Mouse (Mus musculus): ENCODE measurements around the gene Dhcr24. TPM values are rescaled to one million over a fixed set of nuclear protein-coding genes. Genes with fewer than 3 reads are reported as not detected.
A peak's percentile ranks its signal among the peaks of the same experiment; 100 is the strongest.

Gene Dhcr24
- polyA plus RNA-seq, 1 experiment = 39.3 TPM

GRCm38 (mm10) chr4:106597741-106598140 lies 36.9 kb downstream of the Dhcr24 start:
- Histone ChIP-seq H3K4me3 (ENCODE audit: insufficient read depth, low read length) (no peak overlapping the region), H3K27ac (ENCODE audit: insufficient read depth, low read length) (no peak overlapping the region), H3K4me1 (ENCODE audit: control insufficient read depth, insufficient read depth, low read length) (no peaks in the 10 kb centered on the region)
- no peak for TF ChIP-seq POLR2A (IDR thresholded peaks at IDR 0.05; ENCODE audit: low read depth, low read length)
- no peak for TF ChIP-seq CTCF (IDR thresholded peaks at IDR 0.05; ENCODE audit: borderline replicate concordance, insufficient read depth, low read length)

DNA sequence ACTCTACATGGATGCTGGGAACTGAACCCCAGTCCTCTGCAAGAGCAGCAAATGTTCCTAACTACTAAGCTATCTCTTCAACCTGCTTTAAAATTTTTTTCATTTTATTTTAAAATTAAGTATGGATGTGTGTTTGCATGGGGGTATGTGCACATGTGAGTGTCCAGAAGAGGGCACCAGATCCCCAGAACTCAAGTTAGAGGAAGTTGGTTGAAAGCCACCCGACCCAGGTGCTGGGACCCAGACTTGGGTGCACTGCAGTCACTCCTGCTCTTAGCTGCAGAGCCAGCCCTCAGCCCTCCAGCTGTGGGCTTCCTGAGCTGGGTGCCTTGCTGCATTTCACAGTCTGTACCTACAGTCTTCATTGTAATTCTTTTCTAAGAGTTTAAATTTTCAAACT lies 38.6 kb downstream of the Dhcr24 start:
- no peak for TF ChIP-seq POLR2A (IDR thresholded peaks at IDR 0.05; ENCODE audit: low read depth, low read length)
- TF ChIP-seq CTCF (IDR thresholded peaks at IDR 0.05; ENCODE audit: borderline replicate concordance, insufficient read depth, low read length) = no peak
- H3K4me1 ChIP-seq (ENCODE audit: control insufficient read depth, insufficient read depth, low read length) = no peaks in the 10 kb centered on the region

DNA sequence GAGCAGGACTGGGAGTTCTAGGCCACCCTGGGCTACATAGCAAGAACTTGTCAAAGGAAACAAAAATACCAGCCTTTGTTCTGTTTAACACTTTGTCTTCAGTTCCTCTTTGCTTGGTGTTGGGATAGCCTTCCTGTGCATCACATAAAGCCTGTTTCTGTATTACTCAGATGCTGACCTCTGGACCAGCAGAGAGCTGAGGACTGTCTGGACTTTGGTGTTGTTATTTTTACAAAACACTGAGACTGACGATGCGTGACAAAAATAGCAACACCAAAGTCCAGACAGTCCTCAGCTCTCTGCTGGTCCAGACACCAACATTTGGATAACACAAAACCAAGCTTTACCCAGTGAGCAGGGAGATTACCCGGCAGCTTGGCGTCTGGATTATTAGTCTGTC lies 39.9 kb downstream of the Dhcr24 start:
- Histone ChIP-seq H3K4me3 (ENCODE audit: insufficient read depth, low read length) (no peak overlapping the region), H3K27ac (ENCODE audit: insufficient read depth, low read length) (no peak overlapping the region)
- no peak for TF ChIP-seq POLR2A (IDR thresholded peaks at IDR 0.05; ENCODE audit: low read depth, low read length)
- TF ChIP-seq CTCF (IDR thresholded peaks at IDR 0.05; ENCODE audit: borderline replicate concordance, insufficient read depth, low read length) = no peak

More for the DNA sequence above, 38.6 kb downstream of the Dhcr24 start:
- no peak overlapping the region for H3K27ac ChIP-seq (ENCODE audit: insufficient read depth, low read length)
- H3K4me3 ChIP-seq (ENCODE audit: insufficient read depth, low read length) = no peak overlapping the region

DNA sequence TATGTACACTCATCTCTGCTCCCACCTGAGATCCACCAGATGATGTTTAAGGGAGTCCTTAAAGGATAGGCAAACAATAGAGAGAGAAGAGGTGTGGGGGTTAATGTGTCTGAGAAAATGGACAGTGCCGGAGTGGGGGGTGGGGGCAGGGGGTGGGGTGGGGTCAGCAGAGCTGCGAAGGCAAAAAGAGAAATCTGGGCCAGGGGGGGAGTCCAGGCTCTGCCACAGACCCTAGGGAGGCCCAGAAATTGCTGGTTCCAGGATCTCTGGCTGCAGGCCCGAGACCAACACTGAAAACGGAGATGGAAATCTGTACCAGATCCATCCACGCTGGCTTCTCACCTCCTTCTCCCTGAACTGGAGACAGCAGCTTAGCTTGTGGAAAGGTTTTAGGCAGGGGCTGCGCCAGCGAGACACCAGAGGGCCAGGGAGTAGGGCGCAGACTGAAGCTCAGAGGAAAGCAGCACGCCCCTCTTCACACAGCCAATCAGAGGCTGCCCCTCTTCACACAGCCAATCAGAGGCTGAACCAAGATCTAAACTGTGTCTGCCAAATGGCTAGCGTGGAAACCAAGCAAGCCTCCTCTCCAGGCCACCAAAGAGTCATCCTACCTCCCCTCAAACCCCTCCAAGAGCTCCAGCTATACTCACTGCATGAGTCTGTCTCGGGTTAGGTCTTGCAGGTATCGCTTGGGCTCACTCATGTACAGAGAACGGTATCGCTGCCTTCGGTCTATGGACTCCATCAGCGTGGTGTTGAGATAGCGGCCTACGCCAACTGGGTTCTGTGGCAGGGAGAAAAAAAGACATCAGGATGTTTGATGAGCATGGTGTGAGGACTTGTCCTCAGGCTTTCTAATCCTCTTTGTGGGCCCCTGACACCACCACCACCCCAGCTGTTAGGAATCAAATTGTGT lies 46.1 kb downstream of the Dhcr24 start:
- Histone ChIP-seq H3K4me3 (ENCODE audit: insufficient read depth, low read length) (no peak overlapping the region), H3K4me1 (ENCODE audit: control insufficient read depth, insufficient read depth, low read length) (no peaks in the 10 kb centered on the region), H3K27ac (ENCODE audit: insufficient read depth, low read length) (no peak overlapping the region)
- TF ChIP-seq POLR2A (IDR thresholded peaks at IDR 0.05; ENCODE audit: low read depth, low read length) = no peak
- no peak for TF ChIP-seq CTCF (IDR thresholded peaks at IDR 0.05; ENCODE audit: borderline replicate concordance, insufficient read depth, low read length)

More for the DNA sequence above, 39.9 kb downstream of the Dhcr24 start:
- no peaks in the 10 kb centered on the region for H3K4me1 ChIP-seq (ENCODE audit: control insufficient read depth, insufficient read depth, low read length)

DNA sequence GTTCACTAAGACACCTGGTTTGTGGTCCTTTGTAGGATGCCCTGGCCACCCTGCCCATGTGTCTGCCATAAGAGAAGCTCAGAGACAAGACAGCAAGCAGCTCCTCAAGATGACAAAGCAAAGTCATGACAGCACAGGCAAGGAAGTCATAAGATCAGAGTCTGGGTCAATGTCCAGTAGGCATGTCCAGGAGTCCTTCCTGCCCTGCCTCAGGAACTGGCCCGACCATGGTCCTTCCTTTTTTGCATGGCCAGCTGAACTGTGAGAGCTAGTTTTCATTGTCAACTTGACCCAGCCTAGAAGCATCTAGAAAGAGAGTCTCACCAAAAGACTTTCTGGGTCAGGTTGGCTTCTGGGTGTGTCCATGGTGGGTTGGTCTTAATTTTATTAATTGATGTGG lies 47.1 kb downstream of the Dhcr24 start:
- no peak for TF ChIP-seq CTCF (IDR thresholded peaks at IDR 0.05; ENCODE audit: borderline replicate concordance, insufficient read depth, low read length)
- no peak for TF ChIP-seq POLR2A (IDR thresholded peaks at IDR 0.05; ENCODE audit: low read depth, low read length)
- Histone ChIP-seq H3K4me3 (ENCODE audit: insufficient read depth, low read length) (no peak overlapping the region), H3K27ac (ENCODE audit: insufficient read depth, low read length) (no peak overlapping the region), H3K4me1 (ENCODE audit: control insufficient read depth, insufficient read depth, low read length) (no peaks in the 10 kb centered on the region)

- TF ChIP-seq POLR2A (IDR thresholded peaks at IDR 0.05; ENCODE audit: low read depth, low read length) (no peak), CTCF (IDR thresholded peaks at IDR 0.05; ENCODE audit: borderline replicate concordance, insufficient read depth, low read length) (no peak)
- no peak overlapping the region for H3K4me3 ChIP-seq (ENCODE audit: insufficient read depth, low read length)
- no peak overlapping the region for H3K27ac ChIP-seq (ENCODE audit: insufficient read depth, low read length)
- no peaks in the 10 kb centered on the region for H3K4me1 ChIP-seq (ENCODE audit: control insufficient read depth, insufficient read depth, low read length)
Measured at GRCm38 (mm10) chr4:106613105-106613504, 52.3 kb downstream of the Dhcr24 start.

DNA sequence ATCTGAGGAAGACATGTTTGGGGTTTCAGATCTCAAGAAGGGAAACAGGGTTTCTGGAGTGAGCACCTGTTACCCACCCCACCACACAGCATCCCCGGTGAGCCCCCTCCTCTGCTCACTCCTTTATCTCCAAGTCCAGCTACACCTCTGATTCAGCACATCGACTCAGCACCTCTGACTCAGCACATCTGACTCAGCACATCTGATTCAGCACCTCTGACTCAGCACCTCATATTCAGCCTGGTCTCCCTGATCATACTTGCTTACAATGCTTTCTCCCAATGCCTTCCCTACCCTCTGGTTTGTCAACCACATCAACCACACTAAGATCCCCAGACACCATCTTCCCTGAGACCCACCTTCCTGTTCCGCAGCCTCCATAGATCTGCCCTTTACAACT lies 52.7 kb downstream of the Dhcr24 start:
- Histone ChIP-seq H3K27ac (ENCODE audit: insufficient read depth, low read length) (no peak overlapping the region), H3K4me1 (ENCODE audit: control insufficient read depth, insufficient read depth, low read length) (no peaks in the 10 kb centered on the region), H3K4me3 (ENCODE audit: insufficient read depth, low read length) (no peak overlapping the region)
- no peak for TF ChIP-seq CTCF (IDR thresholded peaks at IDR 0.05; ENCODE audit: borderline replicate concordance, insufficient read depth, low read length)
- no peak for TF ChIP-seq POLR2A (IDR thresholded peaks at IDR 0.05; ENCODE audit: low read depth, low read length)

DNA sequence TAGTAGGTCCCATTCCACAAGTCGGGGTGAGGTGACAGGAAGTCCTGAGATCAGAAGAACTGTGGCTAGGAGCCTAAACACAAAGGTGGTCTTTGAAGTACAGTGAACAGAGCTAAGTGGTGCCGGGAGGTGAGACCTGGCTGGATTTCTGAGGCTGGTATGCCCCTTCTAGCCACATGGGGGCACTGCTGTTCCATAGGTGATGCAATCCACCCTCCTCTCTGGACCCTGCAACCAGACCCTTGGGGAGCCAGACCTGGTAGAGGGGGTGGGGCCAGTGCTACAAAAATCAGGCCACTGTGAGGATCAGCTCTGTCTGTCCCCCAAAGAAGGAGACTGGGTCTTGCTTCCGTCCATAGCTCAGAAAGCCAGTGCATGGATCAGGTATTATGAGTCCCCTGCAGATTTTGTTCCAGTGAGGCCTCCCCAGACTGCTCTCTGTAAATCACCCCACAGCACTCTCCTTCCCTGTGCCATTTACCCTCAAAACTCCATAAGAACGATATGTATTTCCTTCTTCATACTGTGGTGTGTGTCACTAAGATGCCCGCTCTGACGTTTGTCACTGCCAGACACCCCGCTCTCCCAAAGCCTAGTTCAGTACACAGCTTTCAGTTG lies 53.5 kb downstream of the Dhcr24 start:
- Histone ChIP-seq H3K4me1 (ENCODE audit: control insufficient read depth, insufficient read depth, low read length) (no peaks in the 10 kb centered on the region), H3K4me3 (ENCODE audit: insufficient read depth, low read length) (no peak overlapping the region), H3K27ac (ENCODE audit: insufficient read depth, low read length) (no peak overlapping the region)
- TF ChIP-seq POLR2A (IDR thresholded peaks at IDR 0.05; ENCODE audit: low read depth, low read length) (no peak), CTCF (IDR thresholded peaks at IDR 0.05; ENCODE audit: borderline replicate concordance, insufficient read depth, low read length) (peak; percentile 86)

DNA sequence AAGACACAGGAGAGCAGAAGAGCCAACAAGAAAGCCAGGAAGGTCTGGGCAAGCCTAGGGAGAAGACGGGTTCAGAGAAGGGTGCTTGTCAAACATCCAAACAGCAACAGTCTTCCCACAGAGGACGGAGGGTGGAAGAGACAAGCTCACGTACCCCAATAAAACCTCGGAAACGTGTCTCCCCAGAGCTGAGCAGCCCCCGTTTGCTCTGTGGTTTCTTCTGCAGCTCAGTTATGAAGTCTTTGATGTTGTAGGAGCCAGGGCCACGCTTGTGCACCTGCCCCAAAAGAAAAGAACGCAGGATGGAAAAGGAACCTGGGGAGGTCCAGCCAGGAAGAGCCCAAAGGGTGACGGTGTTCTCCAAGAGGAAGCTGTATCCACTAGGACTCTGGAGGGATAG lies 54.0 kb downstream of the Dhcr24 start:
- H3K4me3 ChIP-seq (ENCODE audit: insufficient read depth, low read length) = no peak overlapping the region
- H3K27ac ChIP-seq (ENCODE audit: insufficient read depth, low read length) = no peak overlapping the region
- no peak for TF ChIP-seq CTCF (IDR thresholded peaks at IDR 0.05; ENCODE audit: borderline replicate concordance, insufficient read depth, low read length)
- TF ChIP-seq POLR2A (IDR thresholded peaks at IDR 0.05; ENCODE audit: low read depth, low read length) = no peak
- H3K4me1 ChIP-seq (ENCODE audit: control insufficient read depth, insufficient read depth, low read length) = no peaks in the 10 kb centered on the region

DNA sequence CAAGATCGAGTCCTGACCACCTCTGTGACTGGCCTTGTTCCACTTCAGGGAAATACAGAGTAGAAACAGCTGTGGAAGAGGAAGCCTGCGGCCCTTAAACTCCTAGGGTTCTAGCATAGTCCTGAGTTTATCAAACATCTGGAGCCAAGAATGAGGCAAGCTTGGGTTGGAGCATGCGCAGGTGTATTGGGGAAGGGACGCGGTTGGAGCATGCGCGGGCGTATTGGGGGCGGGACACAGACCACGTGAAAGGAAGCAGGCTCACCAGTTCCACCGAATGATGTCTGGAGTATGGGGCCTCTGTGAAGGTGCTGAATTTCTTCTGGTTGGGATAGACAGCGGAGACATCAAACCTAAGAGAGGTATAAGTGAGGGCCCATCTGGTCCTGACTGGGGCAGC lies 54.8 kb downstream of the Dhcr24 start:
- no peak overlapping the region for H3K4me3 ChIP-seq (ENCODE audit: insufficient read depth, low read length)
- TF ChIP-seq CTCF (IDR thresholded peaks at IDR 0.05; ENCODE audit: borderline replicate concordance, insufficient read depth, low read length) (no peak), POLR2A (IDR thresholded peaks at IDR 0.05; ENCODE audit: low read depth, low read length) (no peak)
- no peak overlapping the region for H3K27ac ChIP-seq (ENCODE audit: insufficient read depth, low read length)
- H3K4me1 ChIP-seq (ENCODE audit: control insufficient read depth, insufficient read depth, low read length) = no peaks in the 10 kb centered on the region

Data from embryonic fibroblast, embryonic 13.5 days (primary cell).